Mouse (Mus musculus) neural tube, embryonic 14.5 days (tissue): ENCODE results near the gene Dchs2. TPM values are rescaled to one million over a fixed set of nuclear protein-coding genes. Genes with fewer than 3 reads are reported as not detected.
A peak's percentile ranks its signal among the peaks of the same experiment; 100 is the strongest.

Experiments used
- ATAC-seq: fragments of 200-750 bp; cut with Nextera tagmentation; 2 replicates; pipeline ENCODE4 v1.8.0; 2017; ENCODE audit warnings: low read depth, mild to moderate bottlenecking, moderate TSS enrichment, moderate library complexity
- H3K27ac ChIP-seq: fragments of 300-500 bp; sonication (generic); 2 replicates; pipeline ENCODE4 v1.5.1; 2014; ENCODE audit warnings: low read depth, mild to moderate bottlenecking, control low read depth, low read length, moderate library complexity, mixed read lengths
- H3K27me3 ChIP-seq: fragments of 300-500 bp; sonication (generic); 2 replicates; pipeline ENCODE4 v1.6.1; 2014; ENCODE audit warnings: low read length; ENCODE audit not compliant: control insufficient read depth, insufficient read depth
- H3K36me3 ChIP-seq: fragments of 300-500 bp; sonication (generic); 2 replicates; pipeline ENCODE4 v1.6.1; 2014; ENCODE audit warnings: low read length, mixed read lengths; ENCODE audit not compliant: control insufficient read depth, insufficient read depth
- H3K4me1 ChIP-seq: fragments of 300-500 bp; sonication (generic); 2 replicates; pipeline ENCODE4 v1.6.1; 2014; ENCODE audit warnings: low read length; ENCODE audit not compliant: control insufficient read depth, insufficient read depth
- H3K4me2 ChIP-seq: fragments of 300-500 bp; sonication (generic); 2 replicates; pipeline ENCODE4 v1.6.1; 2014; ENCODE audit warnings: mild to moderate bottlenecking, low read depth, low read length, control low read depth
- H3K4me3 ChIP-seq: fragments of 300-500 bp; sonication (generic); 2 replicates; pipeline ENCODE4 v1.5.1; 2014; ENCODE audit warnings: low read depth, low read length, control low read depth, mixed read lengths
- H3K9ac ChIP-seq: fragments of 300-500 bp; sonication (generic); replicated peaks from 2 replicates; pipeline ENCODE4 v1.6.1; 2014; ENCODE audit warnings: low read depth, mild to moderate bottlenecking, control low read depth, low read length, mixed read lengths
- H3K9me3 ChIP-seq: fragments of 300-500 bp; sonication (generic); 2 replicates; pipeline ENCODE4 v1.6.1; 2016; ENCODE audit warnings: low read length; ENCODE audit not compliant: control insufficient read depth
- WGBS: fragments of 180-500 bp; shearing (Covaris S2); extraction: QIAGEN DNeasy Blood & Tissue Kit; methylation state at CpG from one replicate; pipeline ENCODE4 v1.1.7; 2014; 5-methylcytosine and 5-hydroxymethylcytosine counted together
- polyA plus RNA-seq: library from polyadenylated mRNA; unstranded; fragments of >200 nt; fragmentation: Nextera tagmentation; extraction: Ambion mirVana; gene quantifications from 2 replicates; pipeline ENCODE4 v1.2.1, GENCODE M21; 2014

Gene Dchs2
- 2.6 and 3.1 TPM in 2 replicates for polyA plus RNA-seq

DNA sequence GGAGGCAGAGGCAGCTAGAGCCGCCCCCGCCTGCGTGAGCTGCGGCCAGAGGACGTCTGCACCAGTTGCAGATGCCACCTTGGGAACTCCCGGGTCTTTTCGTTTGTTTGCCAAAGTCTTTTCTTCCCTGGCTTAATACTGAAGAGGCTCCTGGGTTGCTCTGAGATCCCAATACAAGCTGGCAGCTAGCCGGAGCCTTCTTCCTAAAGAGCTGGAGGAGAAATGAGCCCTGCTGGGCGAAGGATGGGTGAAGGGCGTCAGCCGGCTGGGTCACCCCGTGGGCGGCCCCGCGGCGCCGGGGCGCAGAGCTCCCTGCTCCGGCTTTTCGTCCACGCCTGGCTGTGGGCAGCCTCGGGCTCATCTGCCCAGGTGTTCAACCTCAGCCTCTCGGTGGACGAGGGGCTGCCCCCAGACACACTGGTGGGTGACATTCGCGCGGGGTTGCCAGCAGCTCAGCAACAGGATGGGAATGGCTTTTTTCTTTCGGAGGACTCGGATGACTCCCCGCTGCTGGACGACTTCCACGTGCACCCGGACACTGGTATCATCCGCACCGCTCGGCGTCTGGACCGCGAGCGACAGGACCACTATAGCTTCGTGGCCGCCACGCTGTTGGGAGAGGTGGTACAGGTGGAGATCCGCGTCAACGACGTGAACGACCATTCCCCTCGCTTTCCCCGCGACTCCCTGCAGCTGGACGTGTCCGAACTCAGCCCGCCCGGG is at the start of gene Dchs2:
Gene Dchs2, plus strand, starts transcription at position 223 of the 723 bp plus-strand sequence.
- Histone ChIP-seq H3K4me2 (peak within 1 kb of the TSS; percentile 100), H3K9ac (peak within 1 kb of the TSS; percentile 59), H3K27ac (peak within 1 kb of the TSS; percentile 48; the same call in 1 of the 2 replicates), H3K4me3 (peak within 1 kb of the TSS; percentile 51), H3K4me1 (peaks cover 14% of the 10 kb centered on the region; the same call in 1 of the 2 replicates), H3K9me3 (no peaks in the 10 kb centered on the region), H3K27me3 (peaks cover 20% of the 10 kb centered on the region), H3K36me3 (no peaks in the 10 kb centered on the region)
- peak; percentile 48 for ATAC-seq
- under 1% methylated on average over 55 of the region's 55 CpGs for WGBS

DNA sequence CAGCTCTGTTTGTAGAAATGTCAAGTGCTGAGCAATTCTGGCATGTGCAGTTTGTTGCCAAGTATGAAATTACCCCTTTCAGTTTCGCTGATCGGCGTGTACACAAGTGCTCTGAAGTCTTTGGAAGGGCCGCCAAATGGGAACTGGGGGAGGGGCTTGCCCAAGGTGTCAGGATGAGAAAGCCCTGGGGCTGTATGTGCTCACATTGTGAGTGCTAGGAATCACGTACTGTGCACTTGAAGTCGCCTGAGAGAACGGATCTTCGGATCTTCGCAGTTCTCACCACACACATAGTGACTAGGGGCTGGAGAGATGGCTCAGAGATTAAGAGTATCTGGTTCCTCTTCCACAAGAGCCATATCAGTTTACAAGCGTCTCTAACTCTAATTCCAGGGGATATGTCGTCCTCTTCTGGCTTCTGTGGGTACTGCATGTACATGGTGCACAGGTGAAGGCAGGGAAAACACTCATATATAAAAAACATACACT is 47.1 kb upstream of the Dchs2 start:
- Histone ChIP-seq H3K9me3 (no peaks in the 10 kb centered on the region), H3K4me2 (peak overlapping the region; percentile 34), H3K4me3 (no peak overlapping the region), H3K4me1 (no peaks in the 10 kb centered on the region), H3K27ac (no peak overlapping the region), H3K36me3 (no peaks in the 10 kb centered on the region), H3K27me3 (no peaks in the 10 kb centered on the region), H3K9ac (0 out of 2 replicates have a peak overlapping the region, but pooled peaks have one; percentile 8)
- ATAC-seq, result peak; percentile 69
- WGBS, result 6% methylated on average over 11 of the region's 11 CpGs

DNA sequence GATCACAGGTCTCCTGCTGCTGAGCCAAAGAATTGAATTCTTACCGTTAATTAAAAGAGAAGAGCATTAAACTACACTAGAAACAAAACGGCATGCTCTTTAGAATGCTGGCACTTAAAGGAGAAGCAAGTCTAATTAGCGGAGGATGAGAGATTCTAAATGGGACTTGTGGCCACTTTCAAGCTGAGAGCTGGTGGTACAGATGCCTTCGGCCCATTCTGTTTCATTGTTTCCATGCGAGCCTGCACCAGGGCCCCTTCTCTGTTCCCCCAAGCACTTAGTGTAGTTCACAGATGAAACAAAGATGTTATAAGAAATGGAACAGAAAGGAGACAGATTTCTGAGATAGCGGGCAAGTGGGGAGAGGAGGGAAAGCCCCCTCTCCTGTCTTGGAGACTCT is 30.2 kb upstream of the Dchs2 start:
- WGBS, result 18% methylated on average over 6 of the region's 6 CpGs
- Histone ChIP-seq H3K36me3 (no peaks in the 10 kb centered on the region), H3K9me3 (no peaks in the 10 kb centered on the region), H3K4me1 (peaks cover 23% of the 10 kb centered on the region; the same call in 1 of the 2 replicates), H3K4me3 (no peak overlapping the region), H3K9ac (no peak overlapping the region), H3K27me3 (no peaks in the 10 kb centered on the region), H3K4me2 (no peak overlapping the region), H3K27ac (no peak overlapping the region)
- ATAC-seq, result no peak

DNA sequence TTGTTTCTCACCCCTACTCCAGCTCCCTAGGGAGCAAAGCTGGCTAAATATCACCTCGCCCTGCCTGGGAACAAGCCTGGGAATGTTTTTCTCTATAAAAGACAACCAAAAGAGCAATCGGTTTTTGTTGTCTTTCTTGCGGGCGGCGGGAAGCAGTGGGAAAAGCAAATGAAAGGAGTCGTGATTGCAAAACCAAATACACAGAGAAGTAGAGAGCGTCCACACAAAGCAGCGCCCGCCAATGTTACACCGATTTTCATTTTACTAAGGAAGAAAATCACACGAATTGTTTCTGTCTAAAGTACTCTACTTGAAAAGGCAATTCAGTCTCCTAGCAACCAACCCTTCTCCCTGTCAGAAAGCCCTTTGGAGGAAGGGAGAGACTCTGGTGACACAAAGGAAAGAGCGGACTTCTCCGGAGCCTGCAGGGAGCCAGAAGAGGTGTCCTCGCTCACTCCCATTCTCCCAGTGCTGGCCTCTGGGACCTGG is 29.2 kb upstream of the Dchs2 start:
- peak overlapping the region; percentile 49 for H3K4me2 ChIP-seq
- no peaks in the 10 kb centered on the region for H3K36me3 ChIP-seq
- H3K27ac ChIP-seq, result peak overlapping the region; percentile 62
- peak overlapping the region; percentile 22; the same call in 1 of the 2 replicates for H3K9ac ChIP-seq
- peak; percentile 82; the same call in 1 of the 2 replicates for ATAC-seq
- H3K9me3 ChIP-seq, result no peaks in the 10 kb centered on the region
- H3K4me3 ChIP-seq, result peak overlapping the region; percentile 15
- H3K4me1 ChIP-seq, result peaks cover 23% of the 10 kb centered on the region; the same call in 1 of the 2 replicates
- WGBS, result 4% methylated on average over 14 of the region's 14 CpGs
- no peaks in the 10 kb centered on the region for H3K27me3 ChIP-seq

- WGBS, result 76% methylated on average over 1 of the region's 1 CpGs
- H3K9me3 ChIP-seq, result no peaks in the 10 kb centered on the region
These were observed 28.6 kb upstream of the Dchs2 start for GRCm38 (mm10) chr3:83099139-83099538.

DNA sequence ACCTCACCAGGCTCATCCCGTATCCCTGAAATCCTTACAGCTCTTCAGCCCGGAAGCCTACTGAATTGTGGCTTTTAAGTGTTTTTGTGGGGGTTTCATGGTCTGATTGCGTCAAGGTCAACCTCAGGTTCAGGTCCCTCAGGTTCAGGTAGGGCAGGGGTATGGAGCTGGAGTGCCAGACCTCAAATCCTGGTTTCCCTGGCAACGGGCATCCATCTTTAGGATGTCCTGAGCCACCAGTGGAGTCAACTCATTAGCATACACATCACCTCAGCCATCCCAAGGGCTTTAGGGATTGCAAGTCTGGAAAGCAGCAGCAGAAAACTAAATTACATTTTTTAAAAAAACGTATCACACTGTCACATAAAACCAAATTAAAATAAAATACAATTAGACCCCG is 28.1 kb upstream of the Dchs2 start:
- H3K4me2 ChIP-seq, result no peak overlapping the region
- H3K4me1 ChIP-seq, result peaks cover 23% of the 10 kb centered on the region; the same call in 1 of the 2 replicates
- H3K27me3 ChIP-seq, result no peaks in the 10 kb centered on the region
- H3K9ac ChIP-seq, result no peak overlapping the region
- no peaks in the 10 kb centered on the region for H3K9me3 ChIP-seq
- ATAC-seq, result peak; percentile 52
- peak overlapping the region; percentile 62; the same call in 1 of the 2 replicates for H3K27ac ChIP-seq
- H3K4me3 ChIP-seq, result no peak overlapping the region
- WGBS, result 46% methylated on average over 6 of the region's 6 CpGs
- H3K36me3 ChIP-seq, result no peaks in the 10 kb centered on the region

More at GRCm38 (mm10) chr3:83099139-83099538, 28.6 kb upstream of the Dchs2 start:
- no peaks in the 10 kb centered on the region for H3K27me3 ChIP-seq
- no peaks in the 10 kb centered on the region for H3K36me3 ChIP-seq
- H3K4me3 ChIP-seq, result no peak overlapping the region; the same call in 1 of the 2 replicates
- H3K4me2 ChIP-seq, result peak overlapping the region; percentile 49
- H3K4me1 ChIP-seq, result peaks cover 23% of the 10 kb centered on the region; the same call in 1 of the 2 replicates
- ATAC-seq, result peak; percentile 17; the same call in 1 of the 2 replicates
- H3K9ac ChIP-seq, result peak overlapping the region; percentile 22; the same call in 1 of the 2 replicates
- H3K27ac ChIP-seq, result peak overlapping the region; percentile 62

DNA sequence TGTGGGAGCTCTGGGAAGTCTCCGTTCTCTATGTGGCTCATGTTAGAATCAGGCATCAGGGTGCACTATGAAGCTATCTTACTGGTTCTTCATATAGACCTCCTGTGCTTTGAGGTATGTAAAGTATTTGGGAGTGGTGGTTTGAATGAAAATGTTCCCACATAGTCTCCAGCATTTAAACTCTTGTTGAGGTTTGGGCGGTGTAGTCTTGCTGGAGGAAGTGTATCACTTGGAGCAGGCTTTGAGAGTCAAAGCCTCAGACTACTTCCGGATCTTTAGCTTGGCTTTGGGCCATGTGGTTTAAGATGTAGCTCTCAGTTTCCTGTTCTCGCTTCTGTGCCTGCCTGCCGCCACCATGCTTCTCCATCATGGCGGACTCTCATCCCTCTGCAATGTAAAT is 25.5 kb upstream of the Dchs2 start:
- peaks cover 23% of the 10 kb centered on the region; the same call in 1 of the 2 replicates for H3K4me1 ChIP-seq
- H3K27ac ChIP-seq, result no peak overlapping the region
- no peaks in the 10 kb centered on the region for H3K36me3 ChIP-seq
- no peaks in the 10 kb centered on the region for H3K27me3 ChIP-seq
- ATAC-seq, result no peak
- no peak overlapping the region for H3K4me2 ChIP-seq
- H3K9me3 ChIP-seq, result no peaks in the 10 kb centered on the region
- 91% methylated on average over 6 of the region's 6 CpGs for WGBS
- no peak overlapping the region for H3K4me3 ChIP-seq
- H3K9ac ChIP-seq, result no peak overlapping the region

DNA sequence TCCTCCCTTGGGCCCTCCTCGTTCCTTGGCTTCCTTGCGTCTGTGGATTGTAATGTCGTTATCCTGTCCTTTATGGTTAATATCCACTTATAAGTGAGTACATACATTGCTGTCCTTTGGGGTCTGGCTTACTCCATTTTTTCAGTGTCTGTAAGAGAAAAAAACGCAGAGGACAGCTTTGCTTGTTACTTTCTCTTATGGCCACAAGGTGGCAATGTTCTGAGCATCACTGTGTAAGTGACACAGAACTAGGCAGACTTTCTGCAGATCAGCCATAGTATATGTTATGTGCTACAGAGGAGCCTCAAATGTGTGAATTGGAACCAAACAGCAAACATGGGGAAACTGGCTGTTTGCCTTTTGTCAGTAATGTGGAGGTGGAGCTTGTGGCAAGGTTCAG is 17.6 kb upstream of the Dchs2 start:
- peak; percentile 62; the same call in 1 of the 2 replicates for ATAC-seq
- WGBS, result 32% methylated on average over 4 of the region's 4 CpGs
- Histone ChIP-seq H3K36me3 (no peaks in the 10 kb centered on the region), H3K4me2 (no peak overlapping the region), H3K27ac (no peak overlapping the region), H3K9me3 (no peaks in the 10 kb centered on the region), H3K4me1 (peaks cover 11% of the 10 kb centered on the region; the same call in 1 of the 2 replicates), H3K9ac (no peak overlapping the region), H3K27me3 (no peaks in the 10 kb centered on the region), H3K4me3 (no peak overlapping the region)
